Mouse (Mus musculus): ENCODE measurements around the gene Cyp2b9.
"Not testable (repeated sequence)": the region's sequence is repeated elsewhere in the genome, so short reads cannot be mapped to it uniquely, and the experiment has no call there.

Gene Cyp2b9

DNA sequence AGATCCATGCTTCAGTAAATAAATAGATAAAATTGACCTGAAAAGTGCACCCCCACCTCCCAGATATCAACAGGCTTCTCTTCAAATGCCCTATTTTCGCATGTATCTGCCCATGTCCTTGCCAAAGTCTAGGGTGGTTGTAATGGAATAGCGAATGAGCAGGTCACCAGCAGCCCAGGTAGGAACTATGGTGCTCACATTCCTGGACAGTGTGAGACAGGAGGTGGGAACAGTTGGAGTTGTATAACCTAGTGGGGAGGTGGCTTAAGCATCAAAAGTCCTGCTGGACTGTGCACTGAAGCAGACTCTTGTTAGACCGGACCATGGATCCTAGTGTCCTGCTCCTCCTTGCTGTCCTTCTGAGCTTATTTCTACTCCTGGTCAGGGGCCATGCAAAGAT is at the start of gene Cyp2b9:
Gene Cyp2b9 (plus strand): TSS at position 301 of the 400 bp plus-strand sequence.
- DNase-seq (ENCODE audit: extremely low spot score, low spot score), result not testable (repeated sequence)

DNA sequence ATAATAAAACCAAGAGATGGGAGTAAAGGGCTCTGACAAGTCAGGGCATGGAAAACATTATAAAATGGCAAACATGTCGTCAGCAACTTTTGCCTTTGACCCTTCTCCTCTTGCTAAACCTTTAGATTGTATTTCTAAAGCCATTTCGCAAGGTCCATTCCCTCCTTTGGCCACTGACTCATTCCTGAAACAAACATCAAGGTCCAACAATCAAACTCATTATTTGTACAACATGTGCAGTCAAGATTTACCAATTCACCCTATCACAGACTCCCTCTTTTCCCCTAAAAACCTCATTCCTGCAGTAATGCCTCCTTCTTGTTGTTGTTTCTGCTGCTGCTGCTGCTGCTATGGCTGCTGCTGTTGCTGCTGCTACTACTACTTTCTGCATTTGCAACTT is 33.6 kb upstream of the Cyp2b9 start:
- not testable (repeated sequence) for DNase-seq (ENCODE audit: extremely low spot score, low spot score)

DNA sequence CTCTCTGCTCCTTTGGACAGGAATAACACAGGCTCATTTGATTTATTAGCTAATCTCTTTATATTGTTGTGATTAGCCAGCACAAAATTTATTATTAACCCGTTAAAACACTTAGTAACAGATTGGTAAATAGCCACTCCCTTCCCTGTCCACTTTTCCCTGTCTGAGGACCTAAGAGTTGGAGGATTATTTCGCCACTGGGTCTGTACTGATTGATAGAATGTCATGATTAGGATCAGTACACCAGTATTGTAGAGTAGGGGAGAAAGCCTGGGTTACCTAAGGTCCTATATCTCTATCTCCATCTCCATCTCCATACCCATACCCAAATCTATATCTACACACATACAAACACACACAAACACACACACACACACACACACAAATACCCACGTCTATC is 29.6 kb upstream of the Cyp2b9 start:
- not testable (repeated sequence) for DNase-seq (ENCODE audit: extremely low spot score, low spot score)

DNA sequence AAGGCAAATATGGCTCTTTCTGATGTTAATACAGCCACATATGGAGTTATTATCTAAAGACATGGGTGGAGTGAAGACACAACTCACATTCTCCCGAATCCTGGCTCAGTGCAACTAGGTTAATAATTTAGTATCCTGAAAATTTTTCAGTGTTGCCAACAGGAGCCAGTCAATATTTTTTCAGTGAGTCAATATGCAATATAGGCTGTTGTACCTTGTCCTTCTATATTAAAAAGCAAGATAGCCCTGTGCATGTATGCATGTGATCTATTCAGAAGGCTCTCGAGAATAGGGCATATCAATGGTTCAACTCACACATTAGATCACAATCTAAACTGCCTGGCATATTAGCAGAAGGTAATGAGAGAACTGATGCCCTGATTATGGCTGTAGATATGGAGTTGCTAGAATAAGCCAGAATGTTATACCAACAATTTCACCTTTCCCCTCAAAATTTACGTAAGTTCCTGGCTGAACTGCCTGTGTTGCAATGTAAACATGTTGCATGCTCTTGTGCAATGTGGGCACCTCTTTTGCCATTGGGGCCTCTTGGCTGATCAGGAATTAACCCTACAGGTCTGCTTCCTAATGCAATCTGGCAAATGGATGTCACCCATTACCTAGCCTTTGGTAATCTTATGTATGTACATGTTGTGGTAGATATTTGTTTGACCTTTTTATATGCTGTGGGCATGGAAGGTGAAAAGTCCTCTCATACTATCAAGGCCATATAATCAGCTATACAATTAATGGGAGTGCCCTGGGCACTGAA is 4.3 kb upstream of the Cyp2b9 start:
- DNase-seq (ENCODE audit: extremely low spot score, low spot score), result not testable (repeated sequence)

DNA sequence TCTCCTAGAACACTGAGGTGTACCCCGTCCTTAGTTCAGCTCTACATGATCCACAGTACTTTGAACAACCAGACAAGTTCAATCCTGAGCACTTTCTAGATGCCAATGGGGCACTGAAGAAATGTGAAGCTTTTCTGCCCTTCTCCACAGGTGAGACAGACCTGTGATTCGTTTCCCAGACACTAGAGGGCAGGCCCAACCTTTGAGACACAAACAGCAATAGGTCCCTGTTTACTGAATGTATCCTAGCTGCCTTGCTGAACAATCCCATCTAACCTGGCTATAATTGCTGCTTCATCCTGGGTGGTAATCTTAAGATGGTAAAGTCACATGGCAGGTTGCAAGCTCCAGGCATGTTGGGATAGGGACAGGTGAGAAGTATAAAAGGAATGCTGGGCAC is 27.9 kb downstream of the Cyp2b9 start:
- DNase-seq (ENCODE audit: extremely low spot score, low spot score), result no peak

DNA sequence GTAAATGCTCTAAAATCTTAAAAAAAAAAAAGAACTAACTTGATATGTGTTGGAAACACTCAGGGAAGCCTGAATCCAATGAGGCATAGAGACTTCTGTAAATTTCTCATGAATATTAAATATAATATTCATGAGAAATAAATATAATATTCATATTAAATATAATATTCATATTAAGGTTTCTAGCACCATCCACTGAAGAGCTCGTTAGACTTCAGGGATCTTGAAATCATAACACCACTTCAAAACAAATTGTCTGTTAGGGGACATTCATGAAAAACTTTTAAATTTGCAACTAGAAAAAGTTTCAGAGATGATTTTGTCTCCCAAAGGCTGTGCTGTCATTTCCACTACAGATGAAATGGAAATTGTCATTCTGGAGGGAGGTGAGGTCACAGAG is 86.8 kb downstream of the Cyp2b9 start, which contains the start of gene Vmn1r184:
Gene Vmn1r184 (plus strand): TSS at position 301 of the 400 bp plus-strand sequence.
- not testable (repeated sequence) for DNase-seq (ENCODE audit: extremely low spot score, low spot score)

All from neural tube, embryonic 10.5 days (tissue).